Mouse (Mus musculus) effector memory CD4-positive, alpha-beta T cell, adult 5 months (primary cell): Measurements from ENCODE around the gene Kif4. TPM values are rescaled to one million over a fixed set of nuclear protein-coding genes. Genes with fewer than 3 reads are reported as not detected.

Experiments
- polyA plus RNA-seq: library from polyadenylated mRNA; unstranded; fragments of 100-300 nt; shearing (Covaris generic); gene quantifications from one replicate; pipeline ENCODE4 v1.2.1, GENCODE M21; 2017

Gene Kif4
- polyA plus RNA-seq = 0.17 TPM

GRCm38 (mm10) chrX:100625546-100625801, at the start of gene Kif4:
Gene Kif4, plus strand, starts transcription at chrX:100625737.

GRCm38 (mm10) chrX:100594791-100595190, 30.7 kb upstream of the Kif4 start, which contains the start of gene P2ry4:
Gene P2ry4, minus strand, starts transcription at chrX:100594869.

DNA sequence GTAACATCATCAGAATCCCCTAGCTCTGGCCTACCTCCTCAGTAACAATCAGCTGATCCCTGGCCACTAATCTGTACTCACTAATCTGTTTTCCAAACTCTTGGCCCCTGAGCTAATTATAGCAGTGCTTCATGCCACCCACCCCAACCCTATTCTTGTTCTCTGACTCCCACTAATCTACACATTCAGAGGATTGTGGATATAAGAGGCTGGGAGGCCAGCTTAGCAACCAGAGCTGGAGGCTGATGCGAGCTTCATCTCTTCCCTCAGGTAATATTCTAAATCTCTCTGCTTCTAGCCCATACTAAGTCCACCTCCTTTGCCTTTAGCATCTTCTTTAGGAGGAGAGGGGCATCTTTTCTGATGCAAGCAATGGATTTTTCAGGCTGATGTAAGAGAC, 20.2 kb upstream of the Kif4 start, which contains the start of gene Arr3:
Arr3 (plus strand) TSS at position 184 of the 400 bp plus-strand sequence.

DNA sequence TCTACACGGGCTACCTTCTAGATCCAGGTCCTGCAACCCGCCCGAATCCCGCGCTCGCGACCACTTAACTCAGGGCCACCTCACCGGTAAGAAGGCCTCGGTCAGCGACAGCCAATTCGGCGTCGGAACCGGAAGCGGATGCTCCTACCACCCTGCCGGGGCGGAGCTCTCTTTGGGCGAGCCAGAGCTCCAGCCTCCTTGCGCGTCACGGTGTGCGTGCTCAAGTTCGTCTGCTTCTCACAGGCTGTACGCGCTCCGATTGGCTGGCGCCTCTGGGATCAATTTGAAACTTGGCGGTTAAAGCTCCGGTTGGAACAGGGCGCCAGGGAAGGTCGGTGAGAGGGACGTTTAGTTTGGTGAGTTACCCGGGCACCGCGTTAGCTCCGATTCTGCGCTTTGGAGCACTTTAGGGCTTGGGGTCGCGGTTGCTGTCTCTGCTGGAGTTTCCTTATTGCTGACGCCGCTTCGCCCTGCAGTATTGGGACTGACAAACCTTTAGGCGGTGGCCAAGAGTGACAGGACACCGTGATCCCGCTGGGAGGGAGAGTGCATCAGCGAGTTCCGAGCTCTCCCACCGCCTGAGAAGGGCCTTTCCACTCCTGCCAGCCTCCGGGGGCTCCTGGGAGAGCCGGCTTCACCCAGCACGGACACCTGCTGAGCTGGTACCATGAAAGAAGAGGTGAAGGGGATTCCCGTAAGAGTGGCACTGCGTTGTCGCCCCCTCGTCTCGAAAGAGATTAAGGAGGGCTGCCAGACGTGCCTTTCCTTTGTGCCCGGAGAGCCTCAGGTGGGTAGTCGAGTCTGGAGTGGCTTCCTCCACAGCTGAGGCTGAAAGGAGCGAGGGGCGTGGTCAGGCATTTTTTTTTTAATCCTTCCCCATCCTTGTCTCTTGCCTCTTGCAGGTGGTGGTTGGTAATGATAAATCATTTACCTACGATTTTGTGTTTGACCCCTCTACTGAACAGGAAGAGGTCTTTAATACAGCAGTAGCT, 561 bp downstream of the Kif4 start, which contains the start of gene Pdzd11:
Pdzd11 (minus strand) TSS at position 767 of the 992 bp plus-strand sequence.

DNA sequence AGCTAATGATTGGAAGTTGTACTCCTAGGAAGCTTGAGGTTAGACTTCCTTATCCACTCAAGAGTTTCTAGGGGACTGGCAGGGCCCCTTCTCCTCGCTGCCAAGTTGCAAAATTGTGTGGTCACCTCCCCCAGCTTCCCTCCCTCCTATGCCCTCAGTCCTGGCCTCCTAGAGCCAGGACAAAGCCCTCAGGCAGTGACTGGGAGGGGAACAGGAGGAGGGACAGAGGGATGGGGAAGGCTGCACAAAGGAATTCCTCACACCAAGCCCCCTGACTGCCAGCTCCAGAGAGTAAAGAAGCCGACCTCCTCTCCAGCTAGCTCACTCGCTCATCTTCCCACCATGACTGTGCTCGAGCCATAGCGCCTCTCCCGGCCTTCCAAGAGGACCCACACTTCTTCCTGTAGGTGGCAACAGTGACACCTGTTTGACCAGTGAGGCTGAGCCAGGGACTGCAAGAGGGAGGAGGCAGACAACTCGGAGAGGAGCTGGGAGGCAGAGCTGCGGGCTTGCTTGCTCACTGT, 104.2 kb downstream of the Kif4 start, which contains the start of gene Gdpd2:
Gdpd2 (plus strand) TSS at position 209 of the 524 bp plus-strand sequence.

GRCm38 (mm10) chrX:100767181-100767884, 141.8 kb downstream of the Kif4 start, which contains the start of gene Dlg3:
Gene Dlg3, plus strand, starts transcription at chrX:100767722.

Other genes starting within 250 kb of the Kif4 start
- gene Otud6a, start 196.7 kb upstream of the Kif4 start, polyA plus RNA-seq = not detected
- gene Awat2, start 183.0 kb upstream of the Kif4 start, polyA plus RNA-seq = 0.37 TPM
- 29.1 TPM for gene Igbp1, start 131.4 kb upstream of the Kif4 start, polyA plus RNA-seq
- gene Dgat2l6, start 100.9 kb upstream of the Kif4 start, polyA plus RNA-seq = not detected
- gene Awat1, start 53.5 kb upstream of the Kif4 start, polyA plus RNA-seq = not detected
- not detected for gene P2ry4, start 30.9 kb upstream of the Kif4 start, polyA plus RNA-seq
- gene Arr3, start 20.2 kb upstream of the Kif4 start, polyA plus RNA-seq = not detected
- 22.1 TPM for gene Pdzd11, start 831 bp downstream of the Kif4 start, polyA plus RNA-seq
- not detected for gene Gdpd2, start 104.1 kb downstream of the Kif4 start, polyA plus RNA-seq
- gene Dlg3, start 142.0 kb downstream of the Kif4 start, polyA plus RNA-seq = 6.5 TPM